Mouse (Mus musculus) heart, embryonic 13.5 days (tissue): ENCODE results near the gene Sgip1. TPM values are rescaled to one million over a fixed set of nuclear protein-coding genes. Genes with fewer than 3 reads are reported as not detected.
A peak's percentile ranks its signal among the peaks of the same experiment; 100 is the strongest.

ENCODE experiments used
- ATAC-seq: fragments of 200-750 bp; cut with Nextera tagmentation; 2 replicates; pipeline ENCODE4 v1.8.0; 2017; ENCODE audit warnings: moderate TSS enrichment; ENCODE audit not compliant: insufficient number of reproducible peaks, low FRiP score, low TSS enrichment; ENCODE audit errors: extremely low read depth
- H3K27ac ChIP-seq: fragments of 300-500 bp; sonication (generic); replicated peaks from 2 replicates; pipeline ENCODE4 v1.5.1; 2015; ENCODE audit warnings: moderate library complexity, mild to moderate bottlenecking, inconsistent platforms
- H3K27me3 ChIP-seq: fragments of 300-500 bp; sonication (generic); replicated peaks from 2 replicates; pipeline ENCODE4 v1.6.1; 2015; ENCODE audit warnings: mild to moderate bottlenecking, inconsistent platforms
- H3K36me3 ChIP-seq: fragments of 300-500 bp; sonication (generic); 2 replicates; pipeline ENCODE4 v1.6.1; 2015; ENCODE audit warnings: mild to moderate bottlenecking, inconsistent platforms
- H3K4me1 ChIP-seq: fragments of 300-500 bp; sonication (generic); 2 replicates; pipeline ENCODE4 v1.6.1; 2015; ENCODE audit warnings: inconsistent platforms
- H3K4me2 ChIP-seq: fragments of 300-500 bp; sonication (generic); 2 replicates; pipeline ENCODE4 v1.6.1; 2015; ENCODE audit warnings: inconsistent platforms, mild to moderate bottlenecking, moderate library complexity
- H3K4me3 ChIP-seq: fragments of 300-500 bp; sonication (generic); 2 replicates; pipeline ENCODE4 v1.5.1; 2015; ENCODE audit warnings: moderate library complexity, mild to moderate bottlenecking, inconsistent platforms
- H3K9ac ChIP-seq: fragments of 300-500 bp; sonication (generic); 2 replicates; pipeline ENCODE4 v1.6.1; 2015; ENCODE audit warnings: inconsistent platforms, mild to moderate bottlenecking, moderate library complexity
- H3K9me3 ChIP-seq: fragments of 300-500 bp; sonication (generic); 2 replicates; pipeline ENCODE4 v1.6.1; 2016; ENCODE audit warnings: inconsistent platforms
- WGBS: fragments of 180-500 bp; shearing (Covaris S2); methylation state at CpG from one replicate; pipeline ENCODE4 v1.1.7; 2015; ENCODE audit warnings: mixed read lengths; 5-methylcytosine and 5-hydroxymethylcytosine counted together
- polyA plus RNA-seq: library from polyadenylated mRNA; unstranded; fragments of >200 nt; fragmentation: Nextera tagmentation; extraction: Ambion mirVana; gene quantifications from 2 replicates; pipeline ENCODE4 v1.2.1, GENCODE M21; 2015

Gene Sgip1
- polyA plus RNA-seq, 1 experiment from 2014 or later = 1.3 TPM

GRCm38 (mm10) chr4:102955294-102955956 is 214.3 kb downstream of the Sgip1 start:
- H3K4me1 ChIP-seq = peaks cover 10% of the 10 kb centered on the region
- no peaks in the 10 kb centered on the region for H3K27me3 ChIP-seq
- H3K36me3 ChIP-seq = no peaks in the 10 kb centered on the region
- no peak overlapping the region for H3K27ac ChIP-seq
- ATAC-seq = no peak
- no peaks in the 10 kb centered on the region for H3K9me3 ChIP-seq
- 56% methylated on average over 17 of the region's 17 CpGs for WGBS
- H3K4me2 ChIP-seq = peak overlapping the region; percentile 47
- H3K4me3 ChIP-seq = peak overlapping the region; percentile 8; the same call in 1 of the 2 replicates
- no peak overlapping the region for H3K9ac ChIP-seq

GRCm38 (mm10) chr4:102959409-102959808 is 218.3 kb downstream of the Sgip1 start:
- no peak for ATAC-seq
- H3K9me3 ChIP-seq = no peaks in the 10 kb centered on the region
- H3K4me2 ChIP-seq = no peak overlapping the region
- H3K27me3 ChIP-seq = no peaks in the 10 kb centered on the region
- peaks cover 14% of the 10 kb centered on the region for H3K4me1 ChIP-seq
- H3K4me3 ChIP-seq = no peak overlapping the region
- H3K36me3 ChIP-seq = no peaks in the 10 kb centered on the region
- WGBS = 85% methylated on average over 5 of the region's 5 CpGs
- H3K27ac ChIP-seq = no peak overlapping the region
- H3K9ac ChIP-seq = no peak overlapping the region

- WGBS = 29% methylated on average over 3 of the region's 3 CpGs
- no peak overlapping the region for H3K27ac ChIP-seq
- no peak for ATAC-seq
- no peaks in the 10 kb centered on the region for H3K36me3 ChIP-seq
- H3K4me3 ChIP-seq = no peak overlapping the region
- H3K4me2 ChIP-seq = no peak overlapping the region
- H3K4me1 ChIP-seq = peaks cover 4% of the 10 kb centered on the region; the same call in 1 of the 2 replicates
- no peaks in the 10 kb centered on the region for H3K9me3 ChIP-seq
- no peak overlapping the region for H3K9ac ChIP-seq
- H3K27me3 ChIP-seq = no peaks in the 10 kb centered on the region; the same call in 1 of the 2 replicates
These were observed 223.1 kb downstream of the Sgip1 start for GRCm38 (mm10) chr4:102964174-102964573.

- Histone ChIP-seq H3K4me2 (no peak overlapping the region), H3K9ac (no peak overlapping the region), H3K27me3 (peaks cover 2% of the 10 kb centered on the region), H3K36me3 (no peaks in the 10 kb centered on the region), H3K27ac (no peak overlapping the region), H3K4me1 (peaks cover 4% of the 10 kb centered on the region; the same call in 1 of the 2 replicates), H3K4me3 (no peak overlapping the region), H3K9me3 (no peaks in the 10 kb centered on the region)
- ATAC-seq = no peak
- WGBS = 87% methylated on average over 15 of the region's 15 CpGs
These were observed 226.7 kb downstream of the Sgip1 start for GRCm38 (mm10) chr4:102967811-102968210.

- no peak overlapping the region for H3K9ac ChIP-seq
- no peak overlapping the region for H3K27ac ChIP-seq
- H3K9me3 ChIP-seq = no peaks in the 10 kb centered on the region
- no peaks in the 10 kb centered on the region for H3K36me3 ChIP-seq
- H3K27me3 ChIP-seq = peaks cover 8% of the 10 kb centered on the region
- H3K4me1 ChIP-seq = no peaks in the 10 kb centered on the region; the same call in 1 of the 2 replicates
- ATAC-seq = no peak
- H3K4me3 ChIP-seq = no peak overlapping the region
- 88% methylated on average over 5 of the region's 5 CpGs for WGBS
- H3K4me2 ChIP-seq = no peak overlapping the region
These were observed 228.5 kb downstream of the Sgip1 start for GRCm38 (mm10) chr4:102969599-102969998.

- H3K27me3 ChIP-seq = peaks cover 16% of the 10 kb centered on the region
- no peaks in the 10 kb centered on the region for H3K9me3 ChIP-seq
- no peak overlapping the region for H3K27ac ChIP-seq
- no peaks in the 10 kb centered on the region; the same call in 1 of the 2 replicates for H3K4me1 ChIP-seq
- no peak for ATAC-seq
- no peak overlapping the region for H3K9ac ChIP-seq
- no peaks in the 10 kb centered on the region for H3K36me3 ChIP-seq
- H3K4me3 ChIP-seq = no peak overlapping the region
- WGBS = 67% methylated on average over 5 of the region's 5 CpGs
- no peak overlapping the region for H3K4me2 ChIP-seq
These were observed 230.1 kb downstream of the Sgip1 start for GRCm38 (mm10) chr4:102971159-102971558.

- H3K9me3 ChIP-seq = no peaks in the 10 kb centered on the region
- no peak overlapping the region for H3K9ac ChIP-seq
- no peak overlapping the region for H3K4me3 ChIP-seq
- WGBS = 67% methylated on average over 3 of the region's 3 CpGs
- ATAC-seq = no peak
- no peaks in the 10 kb centered on the region; the same call in 1 of the 2 replicates for H3K4me1 ChIP-seq
- H3K36me3 ChIP-seq = no peaks in the 10 kb centered on the region
- H3K27me3 ChIP-seq = peaks cover 25% of the 10 kb centered on the region
- H3K4me2 ChIP-seq = no peak overlapping the region
- no peak overlapping the region for H3K27ac ChIP-seq
These were observed 231.0 kb downstream of the Sgip1 start for GRCm38 (mm10) chr4:102972071-102972470.

- H3K9me3 ChIP-seq = no peaks in the 10 kb centered on the region
- H3K36me3 ChIP-seq = no peaks in the 10 kb centered on the region
These were observed 233.1 kb downstream of the Sgip1 start for GRCm38 (mm10) chr4:102974172-102974571.

GRCm38 (mm10) chr4:102976290-102977275 is 235.5 kb downstream of the Sgip1 start:
- no peak overlapping the region for H3K9ac ChIP-seq
- no peaks in the 10 kb centered on the region for H3K9me3 ChIP-seq
- no peak overlapping the region for H3K4me2 ChIP-seq
- no peak overlapping the region for H3K4me3 ChIP-seq
- no peak overlapping the region for H3K27ac ChIP-seq
- ATAC-seq = no peak
- 58% methylated on average over 12 of the region's 12 CpGs for WGBS
- peaks cover 18% of the 10 kb centered on the region for H3K4me1 ChIP-seq
- no peaks in the 10 kb centered on the region for H3K36me3 ChIP-seq
- H3K27me3 ChIP-seq = peaks cover 53% of the 10 kb centered on the region

More at GRCm38 (mm10) chr4:102974172-102974571, 233.1 kb downstream of the Sgip1 start:
- H3K4me1 ChIP-seq = peaks cover 13% of the 10 kb centered on the region
- no peak overlapping the region for H3K27ac ChIP-seq
- WGBS = 64% methylated on average over 5 of the region's 5 CpGs
- no peak overlapping the region for H3K4me2 ChIP-seq
- no peak overlapping the region for H3K4me3 ChIP-seq
- no peak overlapping the region for H3K9ac ChIP-seq
- peaks cover 43% of the 10 kb centered on the region for H3K27me3 ChIP-seq
- no peak for ATAC-seq

GRCm38 (mm10) chr4:102977778-102978321 is 236.8 kb downstream of the Sgip1 start:
- H3K4me2 ChIP-seq = peak overlapping the region; percentile 73
- no peaks in the 10 kb centered on the region for H3K9me3 ChIP-seq
- no peaks in the 10 kb centered on the region for H3K36me3 ChIP-seq
- peak overlapping the region; percentile 47 for H3K4me3 ChIP-seq
- 0 out of 2 replicates have a peak overlapping the region, but pooled peaks have one; percentile 19 for H3K9ac ChIP-seq
- 8% methylated on average over 16 of the region's 16 CpGs for WGBS
- peaks cover 18% of the 10 kb centered on the region for H3K4me1 ChIP-seq
- no peak for ATAC-seq
- no peak overlapping the region for H3K27ac ChIP-seq
- peaks cover 50% of the 10 kb centered on the region for H3K27me3 ChIP-seq

GRCm38 (mm10) chr4:102978440-102978839 is 237.3 kb downstream of the Sgip1 start, which contains the start of gene Tctex1d1:
Gene Tctex1d1, plus strand, starts transcription at chr4:102978606.
- no peak; the same call in 1 of the 2 replicates for ATAC-seq
- 5% methylated on average over 13 of the region's 13 CpGs for WGBS
- Histone ChIP-seq H3K4me2 (peak within 1 kb of the TSS; percentile 73), H3K36me3 (no peaks in the 10 kb centered on the region), H3K9me3 (no peaks in the 10 kb centered on the region), H3K27ac (no peak within 1 kb of the TSS), H3K4me1 (peaks cover 18% of the 10 kb centered on the region), H3K9ac (peak within 1 kb of the TSS; percentile 65), H3K4me3 (peak within 1 kb of the TSS; percentile 47), H3K27me3 (peaks cover 50% of the 10 kb centered on the region)
